Mouse (Mus musculus) megakaryocyte, embryonic 14.5 days (primary cell): Measurements from ENCODE around the gene Bcat1. TPM values are rescaled to one million over a fixed set of nuclear protein-coding genes. Genes with fewer than 3 reads are reported as not detected.

ENCODE experiments used
- H3K27me3 ChIP-seq: replicated peaks from 2 replicates; pipeline ENCODE3; 2012; ENCODE audit warnings: inconsistent platforms
- H3K36me3 ChIP-seq: replicated peaks from 2 replicates; pipeline ENCODE3; 2012; ENCODE audit warnings: low read length, inconsistent platforms, mixed read lengths
- H3K4me1 ChIP-seq: 2 replicates; pipeline ENCODE4 v1.6.1; 2012; ENCODE audit warnings: inconsistent platforms
- H3K4me3 ChIP-seq: replicated peaks from 2 replicates; pipeline ENCODE3; 2012; ENCODE audit warnings: moderate library complexity, mild to moderate bottlenecking, inconsistent platforms
- H3K9me3 ChIP-seq: 2 replicates; pipeline ENCODE4 v1.6.1; 2012; ENCODE audit warnings: inconsistent platforms
- FLI1 ChIP-seq: IDR thresholded peaks from 2 replicates; pipeline ENCODE4 v1.6.1; 2012; ENCODE audit warnings: low read length, inconsistent platforms, mixed read lengths
- GATA1 ChIP-seq: IDR thresholded peaks from 3 replicates; pipeline ENCODE4 v1.6.1; 2012; ENCODE audit warnings: mixed read lengths, low read length, inconsistent platforms, borderline replicate concordance
- polyA plus RNA-seq: library from polyadenylated mRNA; stranded (reverse); fragments of >175 nt; gene quantifications from 2 replicates; pipeline ENCODE4 v1.2.3, GENCODE M21; 2012; ENCODE audit warnings: low replicate concordance; ENCODE audit not compliant: insufficient read depth

Bcat1 gene
- polyA plus RNA-seq, 1 experiment, result 0.81 TPM

GRCm38 (mm10) chr6:145044916-145045574 is 30.9 kb downstream of the Bcat1 start:
- H3K9me3 ChIP-seq, result peaks cover 6% of the 10 kb centered on the region

GRCm38 (mm10) chr6:145040732-145041131 is 35.3 kb downstream of the Bcat1 start:
- H3K4me1 ChIP-seq, result no peaks in the 10 kb centered on the region
- no peaks in the 10 kb centered on the region for H3K9me3 ChIP-seq
- H3K27me3 ChIP-seq, result peaks cover 1% of the 10 kb centered on the region
- no peaks in the 10 kb centered on the region for H3K36me3 ChIP-seq
- H3K4me3 ChIP-seq, result no peak overlapping the region
- TF ChIP-seq GATA1, result no peak
- TF ChIP-seq FLI1, result no peak

More at GRCm38 (mm10) chr6:145044916-145045574, 30.9 kb downstream of the Bcat1 start:
- no peak for TF ChIP-seq GATA1
- TF ChIP-seq FLI1, result no peak
- Histone ChIP-seq H3K4me3 (no peak overlapping the region), H3K4me1 (peaks cover 4% of the 10 kb centered on the region; the same call in 1 of the 2 replicates), H3K27me3 (peaks cover 22% of the 10 kb centered on the region), H3K36me3 (no peaks in the 10 kb centered on the region)

GRCm38 (mm10) chr6:145037626-145038025 is 38.4 kb downstream of the Bcat1 start:
- H3K9me3 ChIP-seq, result no peaks in the 10 kb centered on the region
- no peak overlapping the region for H3K4me3 ChIP-seq
- H3K4me1 ChIP-seq, result no peaks in the 10 kb centered on the region
- H3K27me3 ChIP-seq, result peaks cover 1% of the 10 kb centered on the region
- no peaks in the 10 kb centered on the region for H3K36me3 ChIP-seq
- TF ChIP-seq GATA1 (no peak), FLI1 (no peak)

GRCm38 (mm10) chr6:145035412-145035811 is 40.6 kb downstream of the Bcat1 start:
- H3K27me3 ChIP-seq, result peaks cover 1% of the 10 kb centered on the region
- no peaks in the 10 kb centered on the region for H3K36me3 ChIP-seq
- H3K4me3 ChIP-seq, result no peak overlapping the region
- no peaks in the 10 kb centered on the region for H3K9me3 ChIP-seq
- TF ChIP-seq FLI1 (no peak), GATA1 (no peak)
- H3K4me1 ChIP-seq, result no peaks in the 10 kb centered on the region

DNA sequence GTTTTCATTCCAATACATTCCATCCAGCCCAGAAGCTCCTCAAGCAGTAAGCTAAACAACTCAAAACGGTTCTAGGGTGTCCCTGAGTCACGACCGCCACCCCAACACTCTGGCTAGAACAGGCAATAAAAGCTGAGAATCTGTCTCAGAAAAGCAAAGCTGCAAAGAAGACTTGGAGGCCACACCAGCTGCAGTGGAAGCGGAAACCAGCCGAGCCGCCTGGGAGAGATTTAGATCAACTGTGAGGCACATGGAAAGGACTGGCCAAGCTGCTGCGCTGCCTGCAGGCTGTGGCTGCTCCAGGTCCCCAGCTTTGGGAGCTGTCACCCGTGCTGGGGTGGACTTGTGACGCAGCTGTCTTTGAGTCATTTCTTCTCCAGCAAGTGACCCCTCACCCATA is 45.4 kb downstream of the Bcat1 start:
- H3K4me3 ChIP-seq, result no peak overlapping the region
- H3K36me3 ChIP-seq, result no peaks in the 10 kb centered on the region
- peaks cover 2% of the 10 kb centered on the region for H3K27me3 ChIP-seq
- no peaks in the 10 kb centered on the region for H3K9me3 ChIP-seq
- no peaks in the 10 kb centered on the region for H3K4me1 ChIP-seq
- TF ChIP-seq FLI1 (no peak), GATA1 (no peak)

DNA sequence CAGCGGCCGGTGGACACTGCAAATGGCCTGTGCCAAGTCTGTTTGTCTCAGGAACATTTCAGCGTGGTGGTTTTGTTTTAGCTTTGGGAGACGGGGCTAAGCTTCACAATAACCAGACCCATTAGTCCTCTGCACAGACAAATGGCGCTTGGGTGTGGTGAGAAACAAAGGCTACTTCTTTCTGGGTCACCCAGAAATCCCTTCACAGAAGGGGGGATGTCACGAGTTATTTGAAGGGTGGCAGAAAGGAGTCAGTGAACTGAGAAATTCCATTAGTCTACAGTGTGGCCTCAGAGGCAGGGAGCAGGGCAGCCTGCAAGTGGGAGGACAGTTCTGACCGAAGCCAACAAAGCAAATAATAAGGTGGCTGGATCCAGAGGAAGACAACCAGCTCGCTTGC is 52.0 kb downstream of the Bcat1 start:
- Histone ChIP-seq H3K27me3 (peaks cover 3% of the 10 kb centered on the region), H3K4me1 (no peaks in the 10 kb centered on the region), H3K36me3 (no peaks in the 10 kb centered on the region), H3K9me3 (peaks cover 6% of the 10 kb centered on the region; the same call in 1 of the 2 replicates), H3K4me3 (no peak overlapping the region)
- TF ChIP-seq FLI1 (no peak), GATA1 (no peak)

DNA sequence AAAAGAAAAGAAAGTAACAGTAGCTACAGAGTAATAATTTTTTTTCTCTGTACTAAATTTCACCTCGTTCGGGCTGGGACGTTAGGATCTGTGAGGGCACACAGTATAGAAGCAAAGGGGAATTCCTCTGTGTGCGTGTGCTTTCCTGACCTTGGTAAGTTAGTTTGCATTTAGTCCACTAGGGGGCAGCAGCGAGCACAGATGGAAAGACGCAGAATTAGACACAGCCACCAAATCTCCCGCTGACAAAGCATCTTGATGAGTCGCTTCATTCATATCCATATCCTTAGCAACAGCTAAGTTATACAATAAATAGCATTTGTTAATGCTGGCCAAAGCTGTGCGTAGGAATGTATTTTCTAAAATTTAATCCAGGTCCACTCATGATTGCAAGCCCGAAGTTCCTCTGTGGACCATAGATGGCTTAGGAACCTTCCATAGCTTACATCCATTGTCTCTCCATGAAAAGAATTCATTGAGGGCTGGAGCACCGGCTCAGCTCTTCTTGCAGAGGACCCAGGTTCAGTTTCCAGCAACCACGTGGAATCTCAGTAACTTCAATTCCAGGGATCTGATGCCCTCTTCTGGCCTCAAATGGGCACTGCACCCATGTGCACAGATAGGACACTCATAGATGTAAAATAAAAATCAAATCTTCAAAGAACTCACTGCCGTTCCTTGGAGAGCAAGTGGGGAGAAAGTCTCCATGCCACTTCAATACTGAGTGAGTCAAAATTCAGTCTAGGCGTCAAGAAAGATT is 52.8 kb downstream of the Bcat1 start:
- TF ChIP-seq GATA1 (no peak), FLI1 (no peak)
- Histone ChIP-seq H3K9me3 (peaks cover 6% of the 10 kb centered on the region; the same call in 1 of the 2 replicates), H3K4me1 (no peaks in the 10 kb centered on the region), H3K36me3 (no peaks in the 10 kb centered on the region), H3K4me3 (no peak overlapping the region), H3K27me3 (peaks cover 3% of the 10 kb centered on the region)

DNA sequence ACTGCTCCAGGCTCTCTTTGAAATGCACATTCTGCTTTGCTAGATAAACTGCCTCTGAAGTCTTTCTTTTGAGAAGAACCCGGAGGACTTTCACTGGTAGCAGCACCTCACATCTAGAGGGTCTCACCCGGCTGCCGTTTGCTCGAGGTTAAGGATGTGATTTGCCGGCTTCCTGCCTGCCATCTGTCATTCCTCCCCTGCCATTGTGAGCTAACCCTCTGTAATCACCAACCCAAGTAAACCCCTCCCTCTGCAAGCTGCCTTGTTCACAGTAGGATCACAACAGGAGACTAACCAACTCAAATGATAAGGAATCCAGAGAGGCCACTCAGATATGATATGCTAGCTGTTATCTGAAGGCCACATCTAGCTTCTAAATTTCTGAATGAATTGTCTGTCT is 53.6 kb downstream of the Bcat1 start:
- Histone ChIP-seq H3K4me3 (no peak overlapping the region), H3K9me3 (peaks cover 6% of the 10 kb centered on the region; the same call in 1 of the 2 replicates), H3K4me1 (no peaks in the 10 kb centered on the region), H3K36me3 (no peaks in the 10 kb centered on the region), H3K27me3 (peaks cover 3% of the 10 kb centered on the region)
- no peak for TF ChIP-seq GATA1
- no peak for TF ChIP-seq FLI1

- TF ChIP-seq FLI1 (no peak), GATA1 (no peak)
- H3K4me3 ChIP-seq, result no peak overlapping the region
- no peaks in the 10 kb centered on the region for H3K4me1 ChIP-seq
- H3K9me3 ChIP-seq, result peaks cover 6% of the 10 kb centered on the region; the same call in 1 of the 2 replicates
- H3K36me3 ChIP-seq, result no peaks in the 10 kb centered on the region
- peaks cover 3% of the 10 kb centered on the region for H3K27me3 ChIP-seq
These were observed 55.4 kb downstream of the Bcat1 start for GRCm38 (mm10) chr6:145020553-145020952.

DNA sequence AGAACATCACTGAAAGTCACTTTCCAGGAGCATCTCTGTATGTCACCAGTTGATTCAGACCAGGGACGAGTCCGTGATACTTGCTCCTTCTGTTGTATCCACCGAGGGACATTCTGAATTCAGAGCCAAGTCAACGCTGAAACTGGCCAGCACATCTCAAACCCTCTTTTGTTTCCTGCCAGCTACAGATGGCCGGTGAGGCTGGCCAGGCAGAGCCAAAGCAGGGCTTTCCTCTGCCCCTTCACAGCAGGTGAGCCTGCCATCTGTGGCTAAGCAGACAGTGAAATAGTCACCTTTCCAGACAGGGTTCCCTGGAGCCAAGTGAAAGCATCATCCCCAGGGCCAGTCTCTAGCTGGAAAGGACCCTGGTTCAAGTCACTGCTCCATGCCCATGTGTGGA is 57.7 kb downstream of the Bcat1 start:
- H3K9me3 ChIP-seq, result peaks cover 10% of the 10 kb centered on the region
- TF ChIP-seq FLI1 (no peak), GATA1 (no peak)
- H3K4me1 ChIP-seq, result no peaks in the 10 kb centered on the region
- H3K4me3 ChIP-seq, result no peak overlapping the region
- peaks cover 3% of the 10 kb centered on the region for H3K27me3 ChIP-seq
- H3K36me3 ChIP-seq, result no peaks in the 10 kb centered on the region
